22 mouse cellular contexts compared by ENCODE assay signal in the genomic region with DNA sequence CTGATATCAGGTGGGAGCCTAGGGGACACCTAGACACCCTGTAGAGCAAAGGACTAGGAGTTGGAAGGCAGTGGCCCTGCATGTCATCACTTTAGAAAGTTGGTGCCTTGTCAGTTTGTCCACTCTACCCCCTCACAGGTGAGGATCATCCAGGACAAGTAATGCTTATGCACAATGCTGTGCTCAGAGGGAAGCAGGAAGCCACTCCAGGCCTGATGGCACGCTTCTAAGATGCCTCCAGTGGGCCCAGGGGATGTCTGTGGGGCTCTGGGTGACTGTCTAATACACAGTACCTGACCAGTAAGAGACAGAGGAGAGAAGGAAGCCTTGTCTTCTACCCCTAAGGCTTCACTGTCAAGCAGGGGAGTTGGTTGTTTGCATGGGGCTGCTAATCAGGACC. TPM values are rescaled to one million over a fixed set of nuclear protein-coding genes. Genes with fewer than 3 reads are reported as not detected.
A peak's percentile ranks its signal among the peaks of the same experiment; 100 is the strongest.
DNase-seq lines count a peak whose midpoint lies in the region.
"Had no signal": no experiment of that assay in that cellular context is flagged by ENCODE, and none has a peak within 500 bp of the region (broad histone marks: within the 10 kb centered on the region; RNA-seq: fewer than 3 reads in every experiment).

No protein-coding gene starts in this region.

- H3K4me3 ChIP-seq in heart, embryonic 10.5 days = no peak overlapping the region

- no peaks in the 10 kb centered on the region for H3K9me3 ChIP-seq in heart, embryonic 10.5 days
- H3K9me3 ChIP-seq: G1E had no signal

- H3K27ac ChIP-seq in heart, embryonic 10.5 days = no peak overlapping the region

- H3K36me3 ChIP-seq in heart, embryonic 10.5 days = no peaks in the 10 kb centered on the region
- H3K36me3 ChIP-seq: G1E had no signal

- 60% methylated on average over 1 of the region's 1 CpGs for whole genome bisulfite sequencing in heart, embryonic 10.5 days

- H3K27me3 ChIP-seq in heart, embryonic 10.5 days (ENCODE audit: insufficient read depth, poor library complexity, severe bottlenecking) = no peaks in the 10 kb centered on the region

- DNase-seq in cerebellum, adult 9-10 months = peak; percentile 13
- DNase-seq in cerebellum, adult 11-12 months = no peak
- peak; percentile 66 for DNase-seq in heart, adult 11 months
- no peak for DNase-seq in heart, adult 18-20 months
- DNase-seq in heart, embryonic 10.5 days (ENCODE audit: low spot score) = peak; percentile 64
- no peak for DNase-seq in heart, postnatal 10 days
- peak; percentile 20 for DNase-seq in testis, postnatal 10 days (ENCODE audit: low spot score)
- no peak for DNase-seq in testis, postnatal 14 days (ENCODE audit: low spot score)
- DNase-seq: adrenal gland, adult 2 months; adrenal gland, adult 8-10 months; adrenal gland, postnatal 10 days; adrenal gland, postnatal 14 days; adrenal gland, postnatal 25 days; adrenal gland, postnatal 36 days; B cell, adult 2 months; cerebellum, adult 11 months; cerebellum, adult 18-20 months had no signal

- no peaks in the 10 kb centered on the region for H3K4me1 ChIP-seq in heart, embryonic 10.5 days

- intact Hi-C loops in heart, postnatal 10 days (cut with DNase I) = no loop called here

RNA-seq across cellular contexts. Expression of gene Grin2a, which starts 7.6 kb away (rescaled TPM):
- total RNA-seq in heart, adult 18-20 months (2021) = under 1 TPM; 0.23 to 0.25 TPM
- 0.69 and 0.72 TPM in 2 replicates for polyA plus RNA-seq in heart, embryonic 10.5 days (2016; fragmentation: Nextera tagmentation; extraction: Ambion mirVana)
- under 1 TPM; 0.12 to 0.17 TPM for total RNA-seq in heart, postnatal 10 days (2021)
- total RNA-seq: CH12.LX, MEL had no signal
- polyA plus RNA-seq: activated CD4-positive, CD25-positive, alpha-beta regulatory T cell, adult 4 months; CD4-positive, CD25-positive, alpha-beta regulatory T cell, adult 4 months; G1E had no signal

Comparison
In these comparisons a context has a peak if more than half of its experiments do, and no peak if none do; other contexts are left out.
1. DNase-seq: peak in cerebellum, adult 9-10 months (single experiment), heart, adult 11 months (single experiment), heart, embryonic 10.5 days (single experiment) and testis, postnatal 10 days (single experiment); none in cerebellum, adult 11-12 months (single experiment), heart, adult 18-20 months (0 of 2), heart, postnatal 10 days (0 of 2) and testis, postnatal 14 days (single experiment).